Mouse (Mus musculus) c-Kit-negative CD71-positive TER-119-positive erythroid progenitor cells, embryonic 14.5 days (primary cell): Measurements from ENCODE around the gene Map7.

Experiments
- DNase-seq: peaks from one replicate; pipeline ENCODE4 v3.0.0-alpha.2; 2013; ENCODE audit warnings: low read depth, low spot score

Gene Map7

GRCm38 (mm10) chr10:20152131-20152530 is 3.9 kb downstream of the Map7 start:
- DNase-seq = no peak

- no peak for DNase-seq
These were observed 5.2 kb downstream of the Map7 start for GRCm38 (mm10) chr10:20153507-20153906.

GRCm38 (mm10) chr10:20155401-20155800 is 7.1 kb downstream of the Map7 start:
- no peak for DNase-seq

GRCm38 (mm10) chr10:20157021-20157726 is 8.9 kb downstream of the Map7 start:
- no peak for DNase-seq

- DNase-seq = no peak
These were observed 10.5 kb downstream of the Map7 start for GRCm38 (mm10) chr10:20158756-20159155.

- DNase-seq = no peak
These were observed 11.0 kb downstream of the Map7 start for GRCm38 (mm10) chr10:20159308-20159707.

- no peak for DNase-seq
These were observed 12.6 kb downstream of the Map7 start for GRCm38 (mm10) chr10:20160914-20161313.

- no peak for DNase-seq
These were observed 16.5 kb downstream of the Map7 start for GRCm38 (mm10) chr10:20164810-20165209.

GRCm38 (mm10) chr10:20166797-20167196 is 18.5 kb downstream of the Map7 start:
- no peak for DNase-seq

- no peak for DNase-seq
These were observed 19.2 kb downstream of the Map7 start for GRCm38 (mm10) chr10:20167467-20167866.

- no peak for DNase-seq
These were observed 21.0 kb downstream of the Map7 start for GRCm38 (mm10) chr10:20169182-20169674.

- DNase-seq = no peak
These were observed 21.8 kb downstream of the Map7 start for GRCm38 (mm10) chr10:20169927-20170604.

GRCm38 (mm10) chr10:20170605-20171088 is 22.4 kb downstream of the Map7 start:
- DNase-seq = no peak

- DNase-seq = no peak
These were observed 22.9 kb downstream of the Map7 start for GRCm38 (mm10) chr10:20171209-20171608.

- no peak for DNase-seq
These were observed 23.5 kb downstream of the Map7 start for GRCm38 (mm10) chr10:20171756-20172155.

GRCm38 (mm10) chr10:20173733-20174132 is 25.5 kb downstream of the Map7 start:
- no peak for DNase-seq

- no peak for DNase-seq
These were observed 27.8 kb downstream of the Map7 start for GRCm38 (mm10) chr10:20176054-20176453.

- DNase-seq = peak; percentile 22
These were observed 30.7 kb downstream of the Map7 start for GRCm38 (mm10) chr10:20178807-20179605.

GRCm38 (mm10) chr10:20181198-20181597 is 32.9 kb downstream of the Map7 start:
- DNase-seq = no peak

- no peak for DNase-seq
These were observed 33.6 kb downstream of the Map7 start for GRCm38 (mm10) chr10:20181680-20182399.

- no peak for DNase-seq
These were observed 36.1 kb downstream of the Map7 start for GRCm38 (mm10) chr10:20184326-20184725.
